Mouse (Mus musculus): ENCODE results near the gene Mylk4.

- TF ChIP-seq CTCF (IDR thresholded peaks at IDR 0.05; ENCODE audit: extremely low read depth, insufficient read length, insufficient replicate concordance, low read depth, low read length) (peak; percentile 75; the same call in 1 of the 2 replicates), POLR2A (IDR thresholded peaks at IDR 0.05; ENCODE audit: low read depth, low read length) (no peak)
Observed at GRCm38 (mm10) chr13:32827951-32828350, 44.2 kb upstream of the Mylk4 start.
